Mouse (Mus musculus): Measurements from ENCODE around the gene Dpm2.

Gene Dpm2

DNA sequence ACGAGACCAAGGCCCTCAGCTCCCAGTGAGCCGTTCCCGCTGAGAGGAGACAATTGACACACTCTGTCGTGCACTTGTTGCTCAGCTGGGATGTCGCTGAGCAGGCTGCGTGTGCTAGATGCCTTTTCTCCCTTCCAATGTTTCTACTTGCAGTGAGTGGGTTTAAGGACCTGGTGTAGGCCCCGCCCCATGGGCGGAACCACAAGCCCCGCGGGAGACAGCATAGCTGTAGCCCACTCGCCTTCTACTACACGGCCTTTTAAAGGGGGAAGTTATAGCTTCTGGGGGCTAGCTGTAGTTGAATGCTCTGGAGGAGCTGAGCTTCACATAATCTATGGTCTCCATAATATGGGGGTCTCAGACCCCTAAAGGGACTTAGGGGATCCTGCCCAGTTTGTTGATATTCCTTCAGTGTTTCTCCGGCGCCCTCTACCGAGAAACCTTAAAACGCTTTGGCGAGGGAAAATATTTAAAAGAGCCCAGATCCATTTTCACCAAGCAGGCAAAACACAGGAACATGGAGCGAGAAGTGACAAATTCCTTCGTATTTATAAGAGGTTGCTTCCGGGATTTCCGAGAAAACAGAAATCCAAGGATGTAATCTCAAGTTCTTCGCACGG, 40.1 kb downstream of the Dpm2 start:
- in situ Hi-C loops (cut with MboI), result no loop called here

DNA sequence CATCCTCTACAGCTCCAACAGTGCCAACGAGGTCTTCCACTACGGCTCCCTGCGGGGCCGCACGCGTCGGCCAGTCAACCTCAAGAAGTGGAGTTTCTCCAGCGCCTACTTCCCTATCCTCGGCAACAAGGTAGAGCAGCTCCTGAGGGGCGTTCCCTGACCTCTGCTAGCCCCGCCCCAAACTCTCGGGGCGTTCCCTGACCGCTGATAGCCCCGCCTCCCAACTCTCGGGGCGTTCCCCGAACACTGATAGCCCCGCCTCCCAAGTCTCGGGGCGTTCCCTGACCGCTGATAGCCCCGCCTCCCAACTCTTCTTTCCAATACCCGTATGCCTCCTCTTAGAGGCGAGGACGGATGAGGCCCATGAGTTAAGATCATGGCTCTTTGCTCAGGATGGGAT, 41.6 kb downstream of the Dpm2 start:
- in situ Hi-C loops (cut with MboI), result no loop called here

DNA sequence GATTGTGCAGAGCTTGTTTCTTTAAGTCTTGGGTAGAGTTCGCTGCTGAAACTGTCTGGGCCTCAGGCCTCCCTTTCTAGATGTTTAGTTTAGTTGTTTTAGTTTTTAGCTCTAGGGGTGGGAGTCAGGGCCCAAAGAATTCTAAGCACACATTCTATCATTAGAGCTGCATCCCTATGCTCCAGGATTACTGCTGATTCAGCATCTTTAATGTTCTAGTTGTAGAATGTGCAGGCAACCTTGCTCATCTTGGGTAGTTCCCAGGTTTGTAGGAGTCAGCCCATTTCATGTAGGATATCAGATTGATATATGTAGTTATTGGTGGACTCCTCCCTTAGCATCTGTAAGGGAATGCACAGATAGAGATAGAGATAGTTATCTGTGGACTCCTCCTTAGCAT, 46.5 kb downstream of the Dpm2 start:
- in situ Hi-C loops (cut with MboI), result no loop called here

DNA sequence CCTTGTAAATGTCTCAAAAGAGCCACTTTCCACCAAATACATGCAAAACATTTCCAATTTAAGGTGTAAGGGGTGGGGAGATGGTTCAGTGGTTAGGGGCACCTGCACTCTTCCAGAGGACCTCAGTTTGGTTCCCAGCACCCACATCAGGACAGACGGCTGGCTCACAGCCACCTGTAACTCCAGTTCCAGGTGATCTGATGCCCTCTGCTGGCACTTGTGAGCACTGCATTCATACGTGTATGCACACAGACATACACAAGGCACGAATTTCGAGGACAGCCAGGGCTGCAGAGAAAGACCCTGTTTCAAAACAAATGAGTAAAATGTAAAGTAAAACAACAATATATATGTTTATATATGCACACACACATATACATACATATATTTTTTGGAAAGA, 46.9 kb downstream of the Dpm2 start:
- in situ Hi-C loops (cut with MboI), result no loop called here

DNA sequence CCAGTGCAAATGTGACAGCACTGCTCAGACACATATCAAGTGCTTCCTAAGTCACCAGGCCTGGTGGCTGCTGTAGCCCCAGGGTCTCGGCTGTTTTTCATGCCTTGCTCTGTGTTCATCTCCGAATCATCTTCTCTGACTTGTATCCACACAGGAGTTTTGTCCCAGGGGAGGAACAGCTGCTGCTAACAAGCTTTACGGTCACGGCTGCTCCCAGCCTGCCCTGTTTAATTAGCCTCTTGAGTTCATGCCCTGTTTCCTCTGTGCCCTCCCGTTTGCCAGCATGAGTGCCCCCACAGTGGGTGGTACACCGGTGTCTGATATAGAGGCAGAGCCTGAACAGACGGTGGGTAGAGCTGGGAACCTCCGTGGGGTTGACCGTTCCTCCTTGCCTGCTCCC, 47.4 kb downstream of the Dpm2 start:
- in situ Hi-C loops (cut with MboI), result no loop called here

DNA sequence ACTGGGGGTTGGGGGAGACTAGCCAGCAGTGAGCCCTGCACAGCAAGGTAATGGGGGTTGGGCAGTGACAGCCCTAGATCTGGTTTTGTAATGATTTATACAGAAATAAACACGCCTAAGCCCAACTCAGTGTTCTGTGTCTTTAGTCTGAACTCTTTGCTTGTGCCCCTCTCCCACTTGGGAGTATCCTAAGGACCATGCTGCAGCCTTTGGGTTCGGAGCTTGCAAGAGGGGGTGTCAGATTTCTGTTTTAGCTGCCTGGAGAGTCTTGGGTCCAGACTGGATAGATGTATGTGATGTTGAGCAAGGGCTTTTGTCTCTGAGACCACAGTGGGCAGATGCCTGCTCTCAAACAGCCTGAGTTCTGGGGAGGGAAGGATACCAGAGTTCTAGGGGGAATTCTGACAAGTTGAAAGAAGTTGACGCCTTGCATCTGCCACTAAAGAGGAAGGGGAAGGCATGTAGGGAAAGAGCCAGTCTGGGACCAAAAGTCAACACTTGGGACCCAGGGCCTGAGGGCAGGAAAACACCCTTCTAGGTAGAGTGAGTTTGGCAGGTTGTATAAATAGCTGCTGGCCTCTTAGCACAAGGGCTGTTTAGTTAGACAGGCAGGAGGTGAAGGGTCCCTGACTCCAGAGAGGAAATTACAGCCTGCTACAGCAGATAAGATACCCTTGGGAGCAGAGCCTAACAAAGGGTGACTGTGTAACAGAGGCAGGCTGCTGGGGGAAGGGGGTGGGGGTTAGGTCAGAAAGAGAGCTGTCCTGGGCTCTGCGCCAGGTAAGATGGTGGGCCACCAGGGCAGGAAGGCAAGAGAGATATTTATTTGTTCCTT, 50.2 kb downstream of the Dpm2 start:
- in situ Hi-C loops (cut with MboI), result no loop called here

DNA sequence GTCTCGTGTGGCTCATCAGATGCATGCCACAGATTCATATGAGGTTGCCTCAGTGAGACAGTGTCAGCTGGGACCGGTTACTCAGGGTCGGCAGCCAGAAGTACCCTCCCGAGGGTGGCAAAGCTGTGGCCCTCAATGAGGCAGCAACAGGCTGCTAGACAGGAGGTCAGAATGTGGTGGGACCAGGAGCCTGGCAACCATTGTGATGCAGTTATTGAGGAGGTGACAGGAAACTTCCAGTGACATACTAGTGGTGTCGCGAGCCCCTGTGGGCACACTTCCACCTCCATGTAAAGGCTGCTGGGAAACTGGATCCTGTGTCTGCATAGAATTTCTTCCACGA, 50.8 kb downstream of the Dpm2 start, which contains the start of gene Ak1:
Ak1 (plus strand) TSS at position 242 of the 343 bp plus-strand sequence.
- in situ Hi-C loops (cut with MboI), result no loop called here
